Mouse (Mus musculus): ENCODE results near the gene Sik3.

Sik3 gene

DNA sequence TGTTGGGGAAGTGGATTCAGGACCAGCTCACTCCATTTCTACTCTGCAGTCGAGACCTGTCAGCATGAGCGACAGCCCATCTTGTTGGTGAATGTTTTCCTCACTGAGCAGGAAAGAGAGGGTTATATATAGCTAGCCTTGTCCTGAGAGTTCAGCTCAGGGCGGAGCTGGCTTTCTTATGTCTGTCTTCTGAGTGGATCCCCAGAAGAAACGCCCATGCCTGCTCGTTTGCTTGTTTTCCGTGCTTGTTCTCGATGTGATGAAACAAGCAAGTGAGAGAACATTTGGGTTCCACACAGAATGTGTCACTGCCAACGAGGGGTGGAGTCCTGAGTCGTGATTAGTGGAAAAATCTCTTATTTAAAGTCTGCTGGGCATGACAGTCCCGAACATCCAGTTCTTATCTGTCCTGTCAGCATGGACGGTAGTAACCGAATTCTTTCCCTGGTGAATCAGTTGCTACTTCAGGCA lies 184.1 kb downstream of the Sik3 start:
- no peak for DNase-seq

- DNase-seq: no peak
These were observed 185.8 kb downstream of the Sik3 start for GRCm38 (mm10) chr9:46198461-46198860.

DNA sequence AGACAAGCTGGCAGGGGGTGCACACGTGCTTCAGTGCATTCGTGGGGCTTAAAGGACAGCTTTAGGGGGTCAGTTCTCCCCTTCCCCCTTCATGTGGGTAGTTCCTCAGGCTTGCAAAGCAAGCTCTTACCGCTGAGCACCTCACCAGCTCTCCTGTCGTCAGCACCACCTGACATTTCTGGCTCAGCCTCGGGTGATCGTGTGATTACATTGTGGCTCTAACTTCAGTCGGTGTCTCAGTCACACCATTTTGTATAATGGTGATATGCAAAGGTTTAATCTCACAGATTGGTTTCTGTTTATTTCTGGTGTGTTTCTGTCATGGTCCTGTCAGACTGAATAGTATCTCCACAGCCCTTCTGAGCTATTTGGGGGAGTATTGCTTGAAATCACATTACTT lies 186.3 kb downstream of the Sik3 start:
- no peak for DNase-seq

DNA sequence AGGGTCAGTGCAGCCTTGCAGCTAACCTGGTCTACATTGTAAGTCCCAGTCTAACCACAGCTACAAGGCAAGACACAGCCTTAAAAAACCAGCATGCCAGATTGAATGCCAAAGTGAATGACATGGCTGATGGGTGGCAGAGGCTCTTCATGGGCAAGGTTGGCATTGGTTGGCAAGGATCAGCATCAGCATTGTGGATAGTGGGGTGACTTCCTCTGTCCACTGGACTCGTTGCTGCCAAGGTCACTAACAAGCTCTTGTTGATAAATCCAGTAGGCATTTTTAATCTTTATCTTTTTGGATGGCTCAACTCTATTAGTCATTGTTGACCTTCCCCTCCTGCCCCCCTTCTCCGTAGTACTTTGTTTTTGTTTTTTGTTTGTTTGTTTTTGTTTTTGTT lies 187.0 kb downstream of the Sik3 start:
- no peak for DNase-seq

- DNase-seq: no peak
These were observed 194.3 kb downstream of the Sik3 start for GRCm38 (mm10) chr9:46206834-46207500.

- no peak for DNase-seq
These were observed 194.9 kb downstream of the Sik3 start for GRCm38 (mm10) chr9:46207501-46207869.

DNA sequence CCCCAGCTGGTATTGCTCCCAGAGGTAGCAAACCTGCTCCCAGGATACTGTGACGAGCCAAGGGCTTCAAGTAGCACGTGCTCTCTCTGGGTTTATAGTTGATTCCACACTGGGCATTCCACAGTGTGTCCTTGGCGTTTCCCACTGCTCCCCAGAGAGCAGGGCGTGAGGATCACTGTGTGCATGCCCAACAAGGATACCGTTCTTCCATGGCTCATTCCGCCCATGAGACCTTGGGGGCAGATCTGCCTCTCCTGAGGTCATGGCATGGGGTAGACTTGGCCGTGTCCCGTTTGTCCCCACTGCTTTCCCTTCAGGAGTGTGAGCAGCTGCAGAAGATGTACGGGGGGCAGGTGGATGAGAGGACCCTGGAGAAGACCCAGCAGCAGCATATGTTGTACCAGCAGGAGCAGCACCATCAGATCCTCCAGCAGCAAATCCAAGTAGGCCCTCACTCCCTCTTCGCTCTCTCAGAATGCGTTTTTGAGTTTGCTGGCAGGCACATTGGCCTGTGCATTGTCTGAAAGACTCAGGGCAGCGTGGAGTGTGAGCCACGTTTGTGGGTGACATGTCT lies 195.9 kb downstream of the Sik3 start:
- DNase-seq: no peak

DNA sequence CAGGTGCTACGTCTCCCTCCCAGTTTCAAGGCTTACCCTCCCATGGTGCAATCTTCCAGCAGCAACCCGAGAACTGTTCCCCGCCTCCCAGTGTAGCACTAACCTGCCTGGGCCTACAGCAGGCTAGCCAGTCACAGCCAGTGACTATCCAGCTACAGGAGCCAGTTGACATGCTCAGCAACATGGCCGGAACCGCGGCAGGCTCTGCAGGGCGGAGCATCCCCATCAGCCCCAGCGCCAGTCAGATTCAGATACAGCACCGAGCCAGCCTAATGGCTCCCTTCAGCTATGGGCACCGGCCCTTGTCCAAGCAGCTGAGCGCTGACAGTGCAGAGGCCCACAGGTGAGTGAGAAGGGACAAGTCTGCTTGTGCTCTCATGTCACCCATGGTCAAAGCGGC lies 197.9 kb downstream of the Sik3 start:
- DNase-seq: no peak

DNA sequence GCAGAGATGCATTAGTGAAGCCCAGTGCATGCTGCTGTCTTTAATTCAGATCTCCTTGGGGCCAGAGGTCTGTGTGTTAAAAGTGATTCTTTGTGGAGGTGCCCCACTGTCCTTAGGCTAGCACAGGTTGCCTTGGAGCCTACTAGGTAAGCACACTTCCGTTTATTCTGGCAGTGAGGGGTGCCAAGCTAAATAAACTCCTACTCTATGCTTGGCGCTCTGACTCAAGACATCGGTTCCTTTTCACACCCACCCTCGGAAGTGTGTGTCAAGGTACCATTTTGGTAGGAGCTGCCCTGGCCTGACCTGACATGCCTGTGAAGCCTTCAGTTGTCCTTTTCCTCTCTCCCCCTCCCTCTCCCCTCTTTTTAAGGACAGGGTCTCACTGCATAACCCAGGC lies 201.7 kb downstream of the Sik3 start:
- DNase-seq: no peak

DNA sequence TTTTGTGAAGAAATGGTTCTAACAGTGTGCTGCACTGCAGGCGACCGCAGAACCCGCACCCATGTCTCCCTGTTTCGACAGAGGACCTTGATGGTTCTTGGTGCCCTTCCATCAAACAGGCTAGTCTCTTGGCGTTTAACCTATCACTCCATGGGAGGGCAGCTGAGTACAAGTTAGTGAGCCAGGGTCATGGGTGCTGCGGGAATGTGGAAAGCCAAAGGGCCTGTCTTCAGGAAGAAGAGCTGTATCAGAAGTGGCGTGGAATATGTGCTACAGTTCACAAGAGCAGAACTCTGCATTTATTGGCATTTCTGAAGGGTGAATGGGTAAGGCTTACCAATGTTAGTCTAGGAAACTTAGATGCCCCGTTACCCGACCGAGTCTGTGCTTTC lies 202.3 kb downstream of the Sik3 start:
- no peak for DNase-seq

DNA sequence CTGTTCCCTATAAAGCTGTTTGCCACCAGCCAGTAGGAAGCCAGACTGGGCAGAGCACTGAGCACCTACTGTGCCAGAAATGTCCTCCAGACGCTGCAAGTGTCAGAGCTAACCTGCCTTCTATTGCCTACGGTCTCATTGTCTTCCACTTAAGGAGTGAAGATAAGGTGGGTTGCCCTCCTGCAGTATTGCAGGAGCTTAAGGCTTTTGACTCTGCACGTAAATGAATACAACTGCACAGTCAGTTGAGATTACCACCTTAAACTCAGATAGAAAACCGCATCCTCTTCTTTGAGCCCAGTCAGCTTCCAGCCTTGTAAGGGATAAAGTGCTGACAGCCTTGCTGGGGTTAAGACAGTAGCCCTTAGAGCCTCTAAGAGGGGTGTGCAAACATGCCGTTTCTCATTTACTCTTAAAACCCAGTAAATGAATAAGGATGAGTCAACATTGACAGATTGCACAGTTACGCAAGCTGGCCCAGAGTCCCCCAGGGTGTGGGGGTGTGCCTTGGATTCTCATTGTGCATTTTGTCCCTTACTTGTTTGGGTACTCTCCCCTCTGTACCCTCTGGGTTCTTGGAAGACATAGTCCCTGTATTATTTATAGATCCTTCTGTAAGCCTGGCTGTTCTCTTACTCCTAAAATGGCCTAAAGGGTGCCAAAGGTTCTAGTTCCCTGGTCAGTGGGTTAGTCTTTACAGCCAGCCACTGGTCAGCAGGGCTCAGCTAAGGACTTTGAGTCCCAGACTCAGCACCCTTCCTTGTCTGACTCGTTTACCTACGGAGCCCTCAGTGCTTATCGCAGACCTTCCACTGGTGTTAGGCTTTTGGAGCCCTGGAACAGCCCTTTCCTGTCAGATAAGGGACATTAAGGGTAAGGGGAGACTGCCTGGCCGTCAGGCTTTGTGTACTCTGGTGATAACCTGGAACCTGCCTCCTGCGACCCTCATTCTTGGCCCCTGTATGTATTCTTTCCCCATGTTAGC lies 203.0 kb downstream of the Sik3 start:
- DNase-seq: no peak

- no peak for DNase-seq
These were observed 204.3 kb downstream of the Sik3 start for GRCm38 (mm10) chr9:46216744-46217470.

GRCm38 (mm10) chr9:46218176-46218575 lies 205.6 kb downstream of the Sik3 start:
- DNase-seq: no peak

DNA sequence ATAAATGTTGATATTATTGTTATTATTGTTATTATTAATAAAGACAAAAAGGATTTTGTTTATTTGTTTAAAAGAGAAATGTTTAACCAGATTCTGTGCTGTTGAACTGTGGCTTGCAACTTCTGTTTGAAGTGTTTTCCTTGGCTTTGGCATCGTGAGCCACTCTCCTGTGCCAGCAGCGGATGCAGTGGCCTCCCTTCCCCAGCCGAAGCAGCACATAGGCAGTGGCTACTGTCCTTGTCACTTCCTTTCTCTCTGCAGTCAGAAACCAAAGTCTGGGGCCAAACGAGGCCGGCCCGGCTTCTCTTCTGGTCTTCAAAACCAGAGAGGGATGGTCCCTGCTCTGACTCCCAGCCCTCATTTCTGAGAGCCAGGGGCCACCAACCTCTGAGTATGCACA lies 210.5 kb downstream of the Sik3 start:
- no peak for DNase-seq

- DNase-seq: no peak
These were observed 211.5 kb downstream of the Sik3 start for GRCm38 (mm10) chr9:46224101-46224500.

- DNase-seq: no peak
These were observed 212.5 kb downstream of the Sik3 start for GRCm38 (mm10) chr9:46224945-46225660.

DNA sequence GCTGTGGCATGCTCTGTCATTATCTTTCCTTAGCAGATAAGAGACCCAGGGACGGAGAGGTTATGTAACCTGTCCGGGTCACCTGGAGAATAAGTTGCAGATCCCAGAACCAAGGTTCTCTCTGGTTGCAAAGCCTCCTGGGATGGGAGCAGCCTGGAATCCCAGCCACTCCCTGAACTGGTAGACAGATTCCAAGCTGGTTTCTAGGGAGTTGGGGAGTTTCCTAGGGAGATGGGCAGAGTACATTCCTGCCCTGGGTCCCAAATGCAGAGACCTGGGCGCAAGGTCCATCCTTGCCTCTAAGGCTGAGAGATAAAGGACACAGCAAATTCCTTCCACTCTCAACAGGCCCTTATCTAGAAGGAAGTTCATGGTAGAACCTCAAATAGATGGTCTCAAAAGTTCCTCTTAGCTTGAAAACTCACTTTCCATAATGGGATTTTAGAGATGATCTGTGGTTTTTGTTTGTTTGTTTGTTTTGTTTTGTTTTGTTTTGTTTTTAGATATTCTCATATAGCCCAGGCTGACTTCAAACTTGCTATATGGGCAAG lies 214.5 kb downstream of the Sik3 start:
- no peak for DNase-seq

DNA sequence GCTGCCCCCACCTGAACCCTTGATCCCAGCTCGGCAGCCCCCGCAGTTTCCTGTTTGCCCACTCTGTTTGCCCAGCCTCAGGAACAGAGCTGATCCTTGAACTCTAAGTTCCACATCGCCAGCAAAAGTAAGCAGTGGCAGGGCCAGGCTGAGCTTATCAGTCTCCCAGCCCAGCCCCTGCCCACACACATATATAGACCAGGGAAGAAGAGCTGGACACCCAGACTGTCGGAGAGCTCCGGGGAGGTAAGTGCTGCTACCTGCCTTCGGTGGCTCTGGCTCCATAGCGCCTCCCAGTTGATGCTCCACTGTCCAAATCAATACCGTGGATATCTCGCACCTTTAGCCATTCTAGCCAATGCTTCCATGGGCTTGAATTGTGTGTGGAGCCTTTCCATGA lies 215.9 kb downstream of the Sik3 start, which contains the start of gene Apoa1:
Apoa1 (plus strand) TSS at position 90 of the 400 bp plus-strand sequence.
- no peak for DNase-seq

DNA sequence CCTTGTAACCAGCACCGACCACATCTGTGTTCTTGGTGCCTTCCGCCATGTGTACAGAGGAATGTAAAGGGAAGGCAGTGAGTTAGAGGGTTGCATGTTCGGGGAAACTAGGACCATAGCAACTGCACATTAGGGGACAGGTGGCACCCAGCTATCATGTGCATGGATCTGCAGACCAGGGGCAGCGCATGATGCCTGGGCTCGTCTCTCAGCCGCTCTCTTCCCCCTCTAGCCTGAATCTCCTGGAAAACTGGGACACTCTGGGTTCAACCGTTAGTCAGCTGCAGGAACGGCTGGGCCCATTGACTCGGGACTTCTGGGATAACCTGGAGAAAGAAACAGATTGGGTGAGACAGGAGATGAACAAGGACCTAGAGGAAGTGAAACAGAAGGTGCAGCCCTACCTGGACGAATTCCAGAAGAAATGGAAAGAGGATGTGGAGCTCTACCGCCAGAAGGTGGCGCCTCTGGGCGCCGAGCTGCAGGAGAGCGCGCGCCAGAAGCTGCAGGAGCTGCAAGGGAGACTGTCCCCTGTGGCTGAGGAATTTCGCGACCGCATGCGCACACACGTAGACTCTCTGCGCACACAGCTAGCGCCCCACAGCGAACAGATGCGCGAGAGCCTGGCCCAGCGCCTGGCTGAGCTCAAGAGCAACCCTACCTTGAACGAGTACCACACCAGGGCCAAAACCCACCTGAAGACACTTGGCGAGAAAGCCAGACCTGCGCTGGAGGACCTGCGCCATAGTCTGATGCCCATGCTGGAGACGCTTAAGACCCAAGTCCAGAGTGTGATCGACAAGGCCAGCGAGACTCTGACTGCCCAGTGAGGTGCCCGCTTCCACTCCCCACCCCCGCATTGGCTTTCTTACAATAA lies 217.2 kb downstream of the Sik3 start:
- DNase-seq: peak; percentile 68

DNA sequence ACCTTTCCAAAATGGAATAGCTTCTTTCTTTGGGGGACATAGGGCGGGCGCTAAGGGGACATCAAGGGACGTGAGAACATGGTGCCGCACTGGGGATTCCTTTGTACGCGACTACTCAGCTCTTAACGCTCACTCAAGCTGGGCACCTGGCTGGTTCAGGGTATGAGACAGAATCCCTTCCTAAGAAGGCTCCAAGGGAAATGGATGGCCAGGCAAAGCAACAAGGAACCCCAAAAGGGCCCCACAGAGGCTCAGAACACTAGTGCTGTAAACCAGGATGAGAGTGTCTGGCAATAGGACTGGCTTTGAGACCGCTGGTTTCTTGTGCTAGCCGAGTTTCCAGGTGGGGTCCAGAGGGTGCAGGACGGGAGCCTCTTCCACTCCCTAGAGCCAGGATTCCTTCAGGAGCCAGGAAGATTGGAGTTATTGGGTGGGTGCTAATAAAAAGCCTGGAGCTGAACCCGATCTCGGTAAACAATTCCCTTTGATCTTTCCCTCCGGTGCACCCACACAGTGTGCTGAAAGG lies 217.9 kb downstream of the Sik3 start:
- no peak for DNase-seq

DNA sequence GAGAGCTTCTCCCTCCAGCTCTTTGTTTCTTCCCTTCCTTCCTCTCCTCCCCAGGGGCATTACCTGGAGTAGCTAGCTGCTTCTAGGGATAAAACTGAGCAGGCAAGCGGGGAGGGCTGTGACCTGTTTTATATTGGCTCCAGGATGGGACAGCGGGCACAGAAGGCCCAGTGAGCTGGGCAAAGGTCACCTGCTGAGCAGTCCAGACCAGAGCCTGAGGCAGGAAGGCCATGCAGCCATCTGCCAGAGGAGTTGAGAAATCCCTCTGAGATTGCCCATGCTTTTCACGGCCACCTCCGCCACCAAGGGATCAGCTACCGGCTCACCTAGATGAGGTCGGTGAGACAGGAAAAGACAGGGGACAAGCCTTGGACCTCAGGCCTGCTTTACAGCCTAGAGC lies 222.6 kb downstream of the Sik3 start:
- DNase-seq: no peak

DNA sequence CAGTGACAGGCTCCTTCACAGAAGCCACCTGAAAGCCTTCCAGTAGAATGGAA lies 222.8 kb downstream of the Sik3 start, which contains the start of gene Apoc3:
Apoc3 (minus strand) TSS at position 41 of the 53 bp plus-strand sequence.
- DNase-seq: no peak
